Mouse (Mus musculus) embryonic stem cell, embryonic (primary cell): ENCODE measurements around the gene Cd47.

ENCODE experiments used
- CTCF ChIA-PET, 4 experiments: fragments of 300-600 bp in 2 of 4; fragments of 350-600 bp in 2 of 4; sonication (Branson Sonifier 250); formaldehyde crosslinking; loops; one replicate each; lab custom pipeline; 2022; ENCODE audit warnings: inconsistent platforms in 2 of 4; lab: Charles Lee
- POLR2A ChIA-PET, 4 experiments: fragments of 300-600 bp in 2 of 4; fragments of 350-600 bp in 2 of 4; sonication (Branson Sonifier 250); formaldehyde crosslinking; loops; one replicate each; lab custom pipeline; 2022; ENCODE audit warnings: antibody characterized with exemption in 4 of 4, inconsistent platforms in 1 of 4; lab: Charles Lee

The Cd47 gene

DNA sequence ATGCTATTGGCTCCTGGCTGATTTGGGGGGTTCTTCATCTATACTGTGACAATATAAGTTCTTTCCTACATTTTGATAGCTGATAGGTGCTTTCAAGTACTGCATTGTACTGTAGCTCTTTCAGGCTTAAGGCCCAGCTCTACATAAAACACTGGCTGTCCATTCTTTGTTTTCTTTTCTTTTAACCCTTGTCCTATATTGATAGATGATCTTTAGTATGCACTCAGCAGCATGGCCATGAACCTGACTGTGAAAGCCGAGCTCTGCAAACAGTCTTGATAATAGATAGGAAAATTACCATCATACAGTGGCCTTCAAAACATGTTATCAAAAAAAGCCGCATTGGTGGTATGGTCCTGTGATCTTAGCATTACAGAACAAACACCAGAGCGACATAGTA, 87.0 kb downstream of the Cd47 start:
- ChIA-PET POLR2A (interaction anchor here in 1 of 4 experiments (0.8 kb wide), 1 partner anchor 31 kb away, joined by 3 read pairs; no protein-coding TSS in a partner anchor), CTCF (no interaction called here)

DNA sequence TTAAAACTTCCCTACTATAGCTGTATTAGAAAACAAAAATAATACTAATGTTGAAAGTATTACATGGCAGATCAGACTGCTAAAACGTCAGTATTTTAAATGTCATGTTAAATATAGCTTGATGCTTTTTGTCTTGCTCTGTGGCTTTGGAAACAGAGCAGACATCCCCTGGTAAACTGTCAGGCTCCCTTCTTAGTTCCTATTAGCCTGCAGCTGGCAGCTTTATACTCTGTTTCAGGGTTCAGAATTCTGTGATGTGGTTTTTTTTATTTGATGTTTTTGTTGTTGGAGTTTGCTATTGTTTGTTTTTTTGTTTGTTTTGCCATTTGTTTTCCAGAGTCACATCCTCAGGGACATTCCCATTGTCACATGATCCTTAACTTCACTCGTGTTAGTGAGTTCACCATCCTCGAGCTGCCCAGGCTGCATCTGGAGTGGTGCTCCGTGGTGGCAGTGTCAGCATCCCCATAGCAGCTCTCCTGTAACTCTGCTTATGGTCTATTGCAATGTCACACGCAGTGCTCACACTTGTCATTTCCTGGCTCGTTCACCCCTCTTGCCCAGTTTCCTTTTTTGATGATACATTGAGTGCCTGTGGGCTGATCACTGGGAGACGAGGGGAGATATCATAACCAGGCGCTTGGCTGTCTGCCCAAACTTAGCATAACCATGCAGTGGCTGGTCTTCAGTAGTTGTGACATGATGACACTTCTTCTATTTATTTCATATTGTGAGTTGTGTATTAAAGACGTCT, 87.7 kb downstream of the Cd47 start:
- CTCF ChIA-PET, result no interaction called here

DNA sequence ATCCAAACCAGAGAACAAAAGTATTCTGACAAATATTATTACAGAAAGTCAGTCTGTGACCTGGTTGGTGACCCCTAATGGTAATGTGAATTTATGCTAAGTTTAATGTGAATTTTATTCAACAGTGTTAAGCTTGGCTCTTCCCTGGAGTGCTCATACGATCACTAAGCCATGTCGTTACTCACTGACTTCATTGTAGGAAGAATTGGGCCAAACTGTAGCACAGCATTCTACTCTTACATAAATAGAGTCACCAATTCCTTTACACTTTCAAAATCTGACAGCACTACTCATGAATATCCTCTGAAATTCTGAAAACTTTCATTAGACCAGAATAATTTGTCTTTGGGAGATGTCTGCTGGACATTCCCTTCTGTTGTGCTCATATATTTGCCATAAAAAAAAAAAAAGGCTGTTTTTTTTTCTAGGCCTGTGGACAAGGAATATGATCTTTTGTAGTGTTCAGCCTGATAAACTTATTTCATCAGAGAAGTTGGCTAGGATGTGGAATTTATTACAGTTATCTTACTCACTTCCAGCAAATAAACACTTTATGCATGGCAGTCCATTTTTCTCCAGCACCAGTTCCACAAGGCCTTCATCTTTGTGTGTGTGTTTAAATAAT, 88.8 kb downstream of the Cd47 start:
- ChIA-PET CTCF (no interaction called here), POLR2A (no interaction called here)

More for the DNA sequence above, 87.7 kb downstream of the Cd47 start:
- POLR2A ChIA-PET, result interaction anchor here in 1 of 4 experiments (0.8 kb wide), 1 partner anchor 32 kb away, joined by 3 read pairs; no protein-coding TSS in a partner anchor

DNA sequence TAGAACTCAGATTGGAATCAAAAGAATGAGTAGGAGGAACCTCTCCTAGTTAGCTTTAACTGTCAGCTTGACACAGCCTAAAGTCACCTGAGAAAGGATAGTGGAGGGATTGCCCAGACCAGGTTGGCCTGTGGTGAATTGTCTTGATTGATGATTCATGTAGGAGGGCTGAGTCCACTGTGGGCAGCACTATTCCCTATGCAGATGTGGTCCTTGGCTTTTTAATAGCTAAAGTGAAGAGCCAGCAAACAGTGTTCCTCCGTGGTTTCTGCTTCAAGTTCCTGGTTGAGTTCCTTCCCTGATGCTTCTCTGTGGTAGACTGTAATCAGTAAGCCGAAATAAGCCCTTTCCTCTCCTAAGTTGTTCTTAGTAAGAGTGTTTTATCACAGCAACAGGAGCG, 91.9 kb downstream of the Cd47 start:
- ChIA-PET CTCF (interaction anchor here (0.6 to 1.2 kb wide), 5 partner anchors 102 to 1146 kb away, joined by 3 to 15 read pairs (median 4); no protein-coding TSS in a partner anchor), POLR2A (interaction anchor here in 2 of 4 experiments (0.6 to 0.7 kb wide), 2 partner anchors 193 to 786 kb away, joined by 3 read pairs; partner anchors contain the start of gene Ift57 (in 1 of the 2))

DNA sequence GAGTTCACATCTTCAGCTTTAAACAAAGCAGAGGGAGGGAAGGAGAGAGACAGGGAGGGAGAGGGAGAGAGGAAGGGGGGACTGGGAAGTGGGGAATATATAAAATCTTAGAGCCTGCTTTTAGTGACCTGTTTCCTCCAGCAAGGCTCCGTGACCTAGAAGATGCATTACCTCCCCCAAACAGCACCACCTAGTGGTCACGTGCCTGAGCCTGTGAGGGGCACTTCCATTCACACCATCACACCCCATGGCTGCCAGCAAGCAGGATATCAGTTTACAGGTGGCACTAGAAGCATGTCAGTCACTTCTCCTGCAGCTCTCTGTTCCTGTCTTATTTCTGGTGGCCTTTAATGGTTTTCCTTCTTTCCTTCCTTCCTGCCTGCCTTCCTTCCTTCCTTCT, 92.6 kb downstream of the Cd47 start:
- POLR2A ChIA-PET, result interaction anchor here in 1 of 4 experiments (0.6 kb wide), 1 partner anchor 785 kb away, joined by 3 read pairs; no protein-coding TSS in a partner anchor
- CTCF ChIA-PET, result interaction anchor here in 3 of 4 experiments (0.6 to 0.7 kb wide), 4 partner anchors 102 to 1145 kb away, joined by 3 to 15 read pairs (median 6); no protein-coding TSS in a partner anchor

DNA sequence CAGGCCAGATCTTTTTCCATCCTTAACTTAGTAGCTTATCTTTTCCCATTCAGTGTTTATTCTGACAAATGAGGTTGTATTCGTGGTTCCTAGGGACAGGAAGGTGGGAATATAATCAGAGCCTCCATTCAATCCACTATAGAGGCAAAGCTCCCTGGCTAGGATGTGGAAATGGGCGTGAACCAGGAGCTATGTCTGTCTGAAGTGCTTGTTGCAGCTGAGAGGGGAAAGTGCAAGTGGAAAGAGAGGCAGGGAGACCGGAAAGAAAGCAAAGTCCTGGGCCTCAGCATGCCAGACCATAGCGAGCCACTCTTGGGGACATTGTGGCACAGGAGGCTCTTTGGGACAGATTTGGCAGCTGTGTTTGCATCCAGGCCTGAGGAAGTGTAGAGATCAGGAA, 94.3 kb downstream of the Cd47 start:
- ChIA-PET POLR2A (interaction anchor here in 1 of 4 experiments (0.6 to 1.0 kb wide), 2 partner anchors 31 to 1411 kb away, joined by 3 read pairs; no protein-coding TSS in a partner anchor), CTCF (no interaction called here)

DNA sequence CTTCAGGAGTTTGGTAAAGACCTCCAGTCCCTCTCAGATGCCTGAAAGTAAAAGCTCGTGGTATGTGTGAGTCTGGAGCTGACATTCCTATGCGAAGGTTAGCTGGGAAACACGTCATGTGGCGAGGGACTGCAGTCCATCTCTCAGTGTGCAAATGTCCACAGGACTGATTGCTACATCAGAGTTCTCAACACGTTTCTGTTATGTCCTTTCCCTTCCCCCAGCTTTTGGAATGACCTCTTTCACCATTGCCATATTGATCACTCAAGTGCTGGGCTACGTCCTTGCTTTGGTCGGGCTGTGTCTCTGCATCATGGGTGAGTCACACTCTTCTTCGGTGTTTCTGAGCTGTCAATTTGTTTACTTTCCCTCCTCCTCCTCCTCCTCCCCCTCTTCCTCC, 95.8 kb downstream of the Cd47 start:
- ChIA-PET CTCF (no interaction called here), POLR2A (interaction anchor here in 2 of 4 experiments (0.6 to 1.0 kb wide), 4 partner anchors 9 to 160 kb away, joined by 3 read pairs; no protein-coding TSS in a partner anchor)

DNA sequence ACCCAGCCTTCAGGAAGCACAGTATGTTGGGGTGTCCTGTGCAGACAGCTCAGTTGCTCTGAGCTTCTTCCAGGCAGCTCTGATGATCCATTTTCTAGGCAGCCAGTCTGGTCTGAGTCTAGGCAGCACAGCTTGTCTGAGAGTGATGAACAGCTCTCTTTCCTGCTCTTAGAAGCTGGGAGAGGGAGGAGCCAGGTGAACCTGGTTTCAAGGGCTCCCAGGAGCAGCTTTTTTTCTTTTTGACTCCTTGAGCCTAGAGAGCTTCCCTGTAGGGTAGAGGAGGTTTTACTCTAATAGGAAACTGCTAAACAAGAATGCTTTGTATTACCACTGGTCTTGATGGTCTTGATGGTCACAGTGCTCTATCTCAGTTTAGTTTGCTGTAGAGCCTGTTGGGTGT, 101.1 kb downstream of the Cd47 start:
- CTCF ChIA-PET, result no interaction called here
- POLR2A ChIA-PET, result no interaction called here

DNA sequence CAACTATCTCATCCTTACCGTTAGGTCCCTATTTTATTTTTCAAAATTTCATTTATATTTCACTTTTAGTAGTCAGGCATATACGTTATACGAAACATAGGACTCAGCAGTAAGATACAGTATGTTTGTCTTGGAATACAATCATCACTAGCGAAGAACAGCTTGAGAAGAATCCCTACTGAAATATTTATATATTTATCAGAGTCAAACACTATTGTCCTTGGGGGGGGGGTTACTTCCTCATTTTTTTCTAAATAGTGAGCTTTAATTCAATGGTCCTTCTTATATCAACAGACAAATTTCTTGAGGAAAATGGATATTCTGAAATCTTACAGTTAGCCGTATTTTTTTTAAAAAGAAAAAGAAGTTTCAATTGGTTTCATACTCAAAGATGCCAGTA, 101.8 kb downstream of the Cd47 start:
- CTCF ChIA-PET, result interaction anchor here in 1 of 4 experiments (0.7 kb wide), 1 partner anchor 640 kb away, joined by 10 read pairs; no protein-coding TSS in a partner anchor
- POLR2A ChIA-PET, result no interaction called here

DNA sequence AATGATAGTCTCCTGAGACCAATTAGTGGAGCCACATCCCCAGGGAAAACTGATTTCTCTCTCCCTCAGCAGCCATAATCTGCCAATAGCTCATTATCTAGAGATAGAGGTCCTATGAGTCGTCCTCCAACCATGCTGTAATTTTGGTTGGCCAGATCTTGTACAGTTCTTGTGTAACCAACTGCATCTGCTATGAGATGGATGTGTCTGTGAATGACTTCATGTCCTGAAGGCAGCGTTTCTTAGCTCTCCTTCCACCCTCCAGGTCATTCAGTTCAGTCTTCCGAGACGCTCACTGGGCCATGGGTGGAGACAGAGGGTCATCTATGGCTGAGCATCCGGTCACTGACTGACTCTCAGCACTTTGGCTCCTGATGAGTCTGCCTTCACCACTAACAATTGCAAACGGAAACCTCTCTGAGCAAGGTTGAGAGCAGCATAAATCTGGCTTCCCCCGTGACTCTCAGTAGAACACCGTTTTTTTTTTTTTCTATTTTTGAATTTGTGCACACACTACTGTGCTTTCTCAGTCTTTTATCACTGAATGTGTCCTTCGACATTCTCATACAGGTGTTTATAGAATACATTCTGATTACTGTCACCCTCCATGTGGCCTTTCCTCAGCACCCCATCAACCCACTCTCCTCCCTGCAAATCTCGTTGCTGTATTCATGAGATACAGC, 104.1 kb downstream of the Cd47 start:
- ChIA-PET CTCF (no interaction called here), POLR2A (no interaction called here)

DNA sequence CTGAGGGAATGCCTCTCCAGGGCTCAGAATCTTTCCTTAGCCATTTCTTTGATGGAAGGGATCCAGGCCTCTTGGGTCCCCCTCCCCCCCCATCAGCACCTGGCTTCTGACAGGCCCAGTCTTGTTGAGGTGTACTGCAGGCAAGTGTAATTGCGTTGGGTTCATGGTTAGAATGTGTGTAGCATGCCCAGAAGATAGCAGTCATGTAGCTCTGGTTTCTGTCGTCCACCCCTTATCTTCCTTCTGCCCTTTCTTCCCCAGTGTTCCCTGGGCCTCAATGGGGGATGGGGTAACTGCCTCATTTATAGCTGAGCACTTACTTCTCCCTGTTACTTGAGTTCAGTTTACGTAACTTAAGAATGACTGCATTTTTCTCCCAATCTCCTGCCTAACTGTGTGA, 104.7 kb downstream of the Cd47 start:
- CTCF ChIA-PET, result no interaction called here
- POLR2A ChIA-PET, result interaction anchor here in 1 of 4 experiments (1.0 kb wide), 2 partner anchors 9 to 11 kb away, joined by 3 read pairs; no protein-coding TSS in a partner anchor

DNA sequence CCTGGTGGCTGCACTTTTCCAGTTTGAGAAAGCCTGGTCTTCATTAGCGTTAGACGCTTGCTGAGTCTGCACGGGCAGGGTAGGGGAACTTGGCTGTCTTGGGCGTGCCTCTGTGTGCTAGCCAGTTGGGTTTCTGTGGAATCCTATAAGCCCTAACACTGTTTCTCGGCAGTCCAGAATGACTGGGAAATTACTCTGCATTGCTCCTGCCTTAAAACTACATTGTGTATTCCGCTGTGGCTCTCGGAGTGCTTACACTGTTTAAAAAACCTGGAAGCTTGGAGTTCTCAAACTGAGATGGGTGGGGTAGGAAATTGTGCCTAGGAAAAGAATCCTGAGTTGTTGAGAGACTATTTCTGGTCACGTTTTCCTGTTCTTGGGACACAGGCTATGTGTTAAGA, 105.3 kb downstream of the Cd47 start:
- ChIA-PET POLR2A (interaction anchor here in 1 of 4 experiments (1.0 kb wide), 2 partner anchors 10 kb away, joined by 3 read pairs; no protein-coding TSS in a partner anchor), CTCF (interaction anchor here in 1 of 4 experiments (0.6 kb wide), 1 partner anchor 45 kb away, joined by 3 read pairs; no protein-coding TSS in a partner anchor)

DNA sequence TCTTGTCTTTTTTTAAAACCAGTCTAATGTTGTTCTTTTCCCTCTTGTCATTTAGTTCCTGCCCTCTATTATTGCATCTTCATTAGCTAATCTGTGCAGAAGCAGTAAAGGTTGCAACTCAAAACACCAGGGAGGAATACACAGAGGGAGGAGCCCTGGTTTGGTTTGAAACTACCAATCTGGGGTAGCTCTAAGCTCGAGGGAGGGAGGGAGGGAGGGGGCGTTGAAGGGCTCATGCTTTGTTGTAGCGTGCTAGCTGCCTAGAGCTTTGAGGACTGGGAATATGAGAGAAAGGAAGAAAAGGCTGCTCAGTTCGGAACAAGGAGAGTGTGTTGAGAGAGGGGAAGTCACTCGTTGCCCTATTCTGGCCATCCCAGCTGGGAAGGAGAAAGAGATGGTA, 105.7 kb downstream of the Cd47 start:
- ChIA-PET CTCF (interaction anchor here in 1 of 4 experiments (0.6 kb wide), 1 partner anchor 46 kb away, joined by 3 read pairs; no protein-coding TSS in a partner anchor), POLR2A (no interaction called here)

DNA sequence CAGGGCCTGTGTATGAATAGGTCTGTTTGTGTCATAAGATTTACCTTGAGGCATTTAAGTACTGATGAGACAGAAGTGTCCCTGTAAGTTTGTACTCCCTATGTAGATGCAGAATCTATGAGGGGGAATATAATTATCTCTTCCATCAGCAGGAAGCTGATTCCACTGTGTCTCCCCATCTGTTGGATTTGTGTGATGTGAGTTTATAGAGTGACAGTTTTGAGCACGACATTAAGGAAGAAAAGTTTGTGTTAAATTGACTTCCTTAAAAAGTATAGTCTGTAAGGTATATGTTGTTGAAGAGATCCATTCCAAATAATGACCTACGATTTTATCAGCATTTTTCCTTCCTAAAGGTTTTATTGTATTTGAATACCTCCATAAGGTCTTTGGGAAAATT, 106.6 kb downstream of the Cd47 start:
- ChIA-PET CTCF (no interaction called here), POLR2A (no interaction called here)

DNA sequence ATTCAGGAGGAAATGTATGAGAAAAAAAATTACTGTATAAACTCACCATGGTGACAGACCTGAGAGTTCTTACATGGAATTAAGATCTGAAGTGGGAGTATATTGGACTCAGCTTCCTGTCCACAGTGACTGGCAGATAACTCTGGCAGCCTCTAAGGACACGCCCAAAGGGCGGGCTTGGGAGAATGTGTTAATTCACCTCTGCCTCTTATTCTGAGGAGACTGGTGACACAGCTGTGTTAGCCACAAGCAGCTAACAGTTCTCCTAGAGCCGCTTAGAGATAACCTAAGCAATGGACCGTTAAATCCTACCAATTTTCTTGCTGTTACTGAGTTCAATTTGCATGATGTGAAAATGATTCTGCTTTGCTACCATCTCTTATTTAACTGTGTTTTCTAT, 107.0 kb downstream of the Cd47 start:
- ChIA-PET CTCF (no interaction called here), POLR2A (interaction anchor here in 1 of 4 experiments (0.6 kb wide), 1 partner anchor 48 kb away, joined by 3 read pairs; no protein-coding TSS in a partner anchor)

DNA sequence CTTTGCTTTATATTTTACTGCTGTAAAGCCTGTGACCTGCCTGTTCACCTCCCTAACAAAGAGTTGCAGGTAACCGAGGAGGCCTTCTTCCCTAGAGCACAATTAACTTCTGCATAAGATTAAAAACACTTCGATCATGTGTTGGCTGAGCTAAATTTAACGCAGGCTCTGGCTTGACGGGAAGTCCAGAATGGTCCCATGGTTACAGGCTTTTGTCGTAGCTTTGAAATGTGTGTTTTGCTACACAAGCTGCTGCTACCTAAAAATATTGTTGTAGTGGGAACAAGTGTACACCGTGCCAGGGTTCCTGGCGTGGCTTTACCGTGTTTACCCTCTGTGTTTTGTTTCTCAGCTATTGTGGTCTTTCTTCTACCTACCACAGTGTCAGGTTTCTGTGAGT, 109.2 kb downstream of the Cd47 start:
- POLR2A ChIA-PET, result no interaction called here

DNA sequence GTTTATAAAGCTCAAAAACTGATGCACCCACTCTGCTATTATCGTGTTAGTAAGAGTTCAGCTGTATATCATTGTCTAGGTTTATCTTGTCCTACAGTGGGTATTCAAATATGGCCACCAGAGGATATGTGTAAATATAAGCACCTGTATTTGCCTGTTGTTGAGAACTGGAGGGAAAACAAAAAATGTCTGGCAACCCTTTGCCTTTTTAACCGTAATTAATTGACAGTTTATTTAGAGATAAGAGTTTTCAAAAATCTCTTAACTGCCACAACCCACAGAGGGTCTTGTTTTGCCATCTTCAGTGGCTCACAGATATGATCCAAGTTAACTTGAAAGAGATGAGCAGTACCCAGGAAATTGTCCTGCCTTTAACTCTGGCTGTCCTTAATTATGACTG, 113.8 kb downstream of the Cd47 start:
- ChIA-PET POLR2A (no interaction called here), CTCF (no interaction called here)

More for the DNA sequence above, 109.2 kb downstream of the Cd47 start:
- CTCF ChIA-PET, result no interaction called here

DNA sequence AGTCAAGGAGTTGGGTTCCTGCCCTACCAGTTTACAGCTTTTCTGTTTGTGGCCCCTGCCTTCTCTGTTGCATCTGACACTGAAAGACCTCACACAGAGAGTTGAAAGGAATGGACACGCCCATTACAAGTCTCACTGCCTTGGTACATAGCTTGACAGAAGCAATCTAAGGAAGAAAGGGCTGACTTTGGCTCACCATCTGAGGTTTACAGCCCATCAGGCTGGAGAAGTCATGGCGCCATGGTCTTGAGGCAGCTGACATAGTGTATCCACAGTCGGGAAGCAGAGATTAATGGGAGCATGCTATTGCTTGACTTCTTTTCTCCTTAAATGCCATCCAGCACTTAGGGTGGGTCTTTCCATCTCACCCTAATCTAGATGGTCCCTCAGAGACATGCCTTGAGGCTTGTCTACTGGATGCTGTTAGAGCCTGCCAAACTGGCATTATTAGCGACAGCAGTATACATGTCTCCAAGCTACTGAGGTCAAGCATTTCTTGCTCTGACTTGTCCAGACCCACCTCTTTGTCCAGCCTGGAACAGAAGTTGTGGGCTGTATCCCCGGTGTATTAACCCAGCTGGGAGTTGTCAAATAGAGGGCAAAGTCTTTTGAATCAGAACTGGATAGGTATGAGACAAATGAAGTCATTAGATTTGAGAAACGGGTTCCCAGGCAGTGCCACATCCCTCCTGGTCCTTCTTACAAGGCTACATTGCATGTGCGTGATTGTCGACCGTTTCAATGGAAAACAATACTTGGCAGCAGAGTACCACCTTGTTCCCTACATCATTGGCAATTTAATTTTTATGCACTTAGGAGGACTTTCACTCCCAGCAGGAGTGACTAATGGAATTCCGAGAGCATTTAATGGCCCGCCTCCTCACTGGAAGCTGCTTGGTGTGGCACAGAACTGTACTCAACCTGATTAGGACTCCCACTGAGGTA, 115.5 kb downstream of the Cd47 start:
- ChIA-PET CTCF (interaction anchor here in 3 of 4 experiments (0.5 to 1.1 kb wide), 3 partner anchors 43 to 193 kb away, joined by 3 to 4 read pairs (median 3); no protein-coding TSS in a partner anchor), POLR2A (interaction anchor here in 2 of 4 experiments (1.0 to 1.6 kb wide), 2 partner anchors 11 to 55 kb away, joined by 3 read pairs; no protein-coding TSS in a partner anchor)
